Mouse (Mus musculus): Measurements from ENCODE around the gene Col16a1. TPM values are rescaled to one million over a fixed set of nuclear protein-coding genes. Genes with fewer than 3 reads are reported as not detected.

The Col16a1 gene
- total RNA-seq, 4 experiments from 2014 or later: 1.6 to 4.1 (median 2.3) TPM

DNA sequence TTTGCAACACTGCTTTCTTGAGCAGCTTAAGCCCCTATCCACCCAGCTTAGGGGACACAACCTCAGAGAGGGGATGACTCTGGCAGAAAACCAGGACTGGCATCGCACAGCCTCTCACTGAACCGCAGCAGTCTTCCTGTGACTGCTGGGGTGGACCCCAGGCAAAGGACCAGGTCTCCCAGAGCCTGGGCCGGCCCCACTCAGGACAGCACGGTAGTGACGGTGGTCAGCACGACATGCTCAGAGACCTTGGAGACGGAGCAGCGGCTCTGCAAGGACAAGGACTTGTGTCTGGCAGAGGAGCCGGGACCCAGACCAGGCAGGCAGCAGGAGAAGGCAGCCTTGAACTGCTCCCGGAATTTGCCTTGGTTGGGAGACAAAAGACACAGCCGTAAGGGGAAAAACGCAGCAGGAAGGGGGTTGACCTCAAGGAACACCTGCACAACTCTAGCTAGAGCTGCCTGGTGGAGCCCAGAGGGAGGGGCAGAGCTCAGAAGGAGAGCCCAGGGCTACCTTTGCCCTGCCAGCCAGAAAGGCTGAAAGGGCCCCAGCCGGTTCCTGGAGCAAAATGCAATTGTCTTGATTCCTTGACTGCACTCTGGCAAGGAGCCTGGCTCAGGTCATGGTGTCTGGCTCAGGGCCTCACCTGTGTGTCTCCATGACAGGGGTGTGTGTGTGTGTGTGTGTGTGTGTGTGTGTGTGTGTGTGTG lies 83.2 kb downstream of the Col16a1 start:
- no peak for DNase-seq (ENCODE audit: low spot score in 2 of 2)

DNA sequence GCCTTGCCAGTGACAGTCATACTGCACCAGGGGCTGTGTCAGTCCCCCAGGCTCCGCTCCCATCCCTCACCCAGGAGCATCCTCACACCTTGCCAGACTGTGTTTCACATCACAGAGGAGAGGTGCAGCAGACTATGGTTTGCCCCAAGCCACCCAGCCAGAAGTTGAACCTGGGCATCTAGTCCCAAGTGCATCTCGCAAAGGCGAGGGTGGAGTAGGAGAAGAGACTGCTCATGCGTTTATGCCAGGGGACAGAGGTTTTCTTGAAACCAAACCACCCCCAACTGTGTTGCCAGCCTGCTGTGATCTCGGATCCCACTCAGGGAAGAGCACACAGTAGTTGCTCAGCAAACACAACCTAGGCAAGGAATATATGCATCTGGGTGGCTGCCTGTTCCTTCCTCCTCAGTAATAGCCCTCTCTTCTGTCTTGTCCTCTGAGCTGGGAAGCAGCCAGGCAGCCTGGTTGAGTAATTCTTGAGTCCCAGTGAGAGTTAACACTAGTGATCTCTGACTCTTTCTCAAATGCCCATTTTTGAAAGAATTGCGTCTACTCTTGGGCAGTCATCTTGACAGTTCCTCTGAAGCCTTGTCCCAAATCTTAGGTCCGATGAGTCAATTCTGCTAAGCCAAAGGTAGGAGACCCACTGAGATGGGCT lies 83.9 kb downstream of the Col16a1 start:
- DNase-seq (ENCODE audit: low spot score in 2 of 2): no peak

DNA sequence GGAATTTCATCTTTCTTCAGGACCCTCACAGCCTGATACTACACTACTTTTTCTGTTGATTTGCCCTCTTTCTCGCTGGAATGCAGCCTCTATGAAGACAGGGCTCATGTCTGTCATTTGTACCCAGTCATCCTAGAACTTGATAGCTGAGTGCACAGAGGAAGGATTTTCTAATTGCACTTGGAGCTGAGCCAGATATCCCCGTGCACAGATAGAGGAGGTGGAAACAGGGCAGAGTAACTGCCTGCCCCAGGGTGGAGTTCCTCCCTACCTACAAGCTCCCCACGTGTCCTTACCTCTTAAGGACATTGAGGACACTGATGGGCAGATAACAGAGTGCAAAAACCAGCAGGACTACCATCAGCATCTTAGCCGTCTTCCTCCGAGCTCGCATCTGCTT lies 85.8 kb downstream of the Col16a1 start:
- no peak for DNase-seq (ENCODE audit: low spot score in 2 of 2)

DNA sequence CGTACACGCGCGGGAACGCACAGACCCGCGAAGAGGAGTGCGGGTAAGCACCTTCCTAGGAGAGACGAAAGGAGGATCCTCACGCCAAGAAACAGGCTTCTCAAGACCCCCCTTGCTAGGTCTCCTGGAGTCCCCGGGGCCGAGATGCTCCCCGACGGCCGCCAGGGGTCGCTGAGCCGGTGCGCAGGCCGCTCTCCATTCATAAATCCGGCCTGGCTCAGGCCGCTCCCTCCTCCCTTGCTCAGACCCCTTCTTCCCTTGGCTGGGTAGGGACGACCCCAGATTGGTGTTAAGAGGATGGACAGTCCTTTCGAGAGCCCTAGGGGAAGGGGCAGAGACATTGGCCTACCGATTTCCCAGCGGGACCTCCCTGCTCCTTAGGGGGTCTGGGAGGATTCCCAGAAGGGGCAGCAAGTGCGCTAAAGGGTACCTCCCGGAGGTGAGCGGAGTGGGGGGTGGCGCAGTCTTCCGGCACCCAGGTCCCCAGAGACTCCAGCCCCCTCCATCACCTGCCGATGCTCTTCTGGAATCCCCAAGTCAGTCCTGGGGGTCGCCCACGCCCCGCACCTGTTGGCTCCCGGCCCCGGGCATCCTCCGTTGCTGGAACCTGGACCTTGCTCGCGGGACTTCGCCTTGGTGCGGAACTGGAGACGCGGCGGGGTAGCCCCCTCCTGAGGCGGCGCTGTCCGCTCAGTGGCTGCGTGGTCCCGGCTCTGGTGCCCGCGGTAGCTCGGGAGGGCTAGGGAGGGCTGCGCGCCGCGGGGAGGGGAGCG lies 91.0 kb downstream of the Col16a1 start:
- peak; percentile 27 to 31 for DNase-seq (ENCODE audit: low spot score in 2 of 2)

DNA sequence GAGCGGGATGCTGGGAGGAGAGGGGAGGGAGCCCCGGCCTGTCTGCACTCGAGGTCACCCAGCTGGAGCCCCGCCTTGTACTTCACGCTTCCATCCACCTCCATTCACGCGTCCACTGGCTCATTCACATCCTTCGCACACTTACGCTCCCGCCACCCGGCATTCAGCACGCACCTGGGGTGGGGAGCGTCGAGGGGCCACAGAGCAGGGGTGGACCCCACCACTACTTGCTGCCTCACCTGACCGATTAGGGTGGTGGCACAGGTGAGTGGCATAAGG lies 91.5 kb downstream of the Col16a1 start, which contains the start of gene Hcrtr1:
TSS of gene Hcrtr1 (minus strand) at position 146 of the 279 bp plus-strand sequence.
- no peak for DNase-seq (ENCODE audit: low spot score in 2 of 2)

DNA sequence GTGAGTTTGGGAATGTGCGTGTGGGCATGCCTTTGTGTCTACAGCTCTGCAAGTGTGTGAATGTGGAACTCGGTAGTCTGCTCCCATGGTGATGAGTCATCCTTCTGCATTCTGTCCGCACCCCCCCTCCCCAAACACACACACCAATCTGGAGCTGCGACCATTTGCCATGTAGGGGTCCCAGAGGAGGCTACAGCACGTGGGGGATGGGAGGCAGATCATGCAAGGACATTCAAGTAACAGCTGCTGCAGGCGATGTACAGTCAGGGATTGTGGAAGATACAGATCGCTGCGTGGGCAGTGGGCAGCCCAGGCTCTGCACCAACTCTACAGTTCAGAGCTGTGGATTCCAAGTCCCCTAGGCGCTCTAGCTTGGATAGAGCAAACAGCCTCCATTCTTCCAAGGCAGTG lies 93.4 kb downstream of the Col16a1 start:
- DNase-seq (ENCODE audit: low spot score in 2 of 2): no peak

DNA sequence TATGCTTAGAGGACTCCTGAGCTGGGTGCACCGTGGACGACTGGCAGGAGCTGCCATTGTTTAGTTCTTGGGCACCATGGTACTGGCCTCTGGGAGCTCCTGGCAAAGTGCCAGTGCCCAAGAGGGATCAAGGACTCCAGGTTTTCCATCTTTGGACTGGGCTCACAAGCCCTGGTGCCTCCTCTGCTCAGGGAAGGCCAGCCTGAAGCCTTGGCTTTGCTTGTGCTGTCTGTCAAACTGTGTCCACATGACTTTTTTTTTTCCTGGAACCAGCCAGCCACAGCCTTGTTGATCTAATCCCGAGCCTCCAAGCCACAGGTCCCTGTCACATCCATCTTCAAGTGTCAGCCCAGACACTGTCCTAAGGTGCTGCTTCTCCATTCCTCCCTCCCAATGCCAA lies 94.1 kb downstream of the Col16a1 start:
- DNase-seq (ENCODE audit: low spot score in 2 of 2): no peak

DNA sequence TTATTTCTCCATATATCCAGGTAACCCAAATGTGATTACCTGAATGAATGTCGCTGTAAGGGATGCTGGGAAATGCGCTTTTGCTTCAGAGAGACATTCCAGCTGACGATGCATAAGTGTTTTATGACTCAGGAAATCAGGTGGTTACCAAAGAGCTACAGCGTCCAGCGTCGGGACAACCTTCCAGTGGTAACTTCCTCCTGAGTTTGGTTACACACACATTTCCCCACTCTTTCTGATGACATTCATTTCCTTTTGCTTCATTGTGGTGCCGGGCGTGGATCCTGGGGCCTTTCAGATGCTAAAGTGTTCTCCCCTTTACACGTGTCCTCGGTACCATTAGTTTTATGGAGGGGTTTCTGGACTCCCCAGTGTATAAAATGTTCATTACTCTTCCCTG lies 100.8 kb downstream of the Col16a1 start:
- no peak for DNase-seq (ENCODE audit: low spot score in 2 of 2)

Other genes with a start within 250 kb of the Col16a1 start
- gene Ptp4a2, start 236.6 kb upstream of the Col16a1 start, total RNA-seq (2022): 100 to 1,000 TPM; 663 to 813 (median 803) TPM
- gene Spocd1, start 118.6 kb upstream of the Col16a1 start, total RNA-seq (2022): not detected
- 1 to 10 TPM in 2 of 4 experiments, under 1 TPM in 2; 0.29 to 2.3 (median 1.1) TPM for gene Adgrb2, start 63.0 kb upstream of the Col16a1 start, total RNA-seq (2022)
- gene Pef1, start 54.7 kb downstream of the Col16a1 start, total RNA-seq (2022): 10 to 100 TPM; 34.5 to 37.3 (median 37.0) TPM
- under 1 TPM in 1 of 4 experiments, not detected in 3; 0.22 TPM for gene Hcrtr1, start 91.5 kb downstream of the Col16a1 start, total RNA-seq (2022)
- 10 to 100 TPM; 10.2 to 25.2 (median 13.1) TPM for gene Tinagl1, start 127.3 kb downstream of the Col16a1 start, total RNA-seq (2022)
- not detected for gene Gm853, start 174.6 kb downstream of the Col16a1 start, total RNA-seq (2022)
- 100 to 1,000 TPM in 1 of 4 experiments, 10 to 100 TPM in 3; 73.1 to 119 (median 84.5) TPM for gene Serinc2, start 231.4 kb downstream of the Col16a1 start, total RNA-seq (2022)